Mouse (Mus musculus) layer of hippocampus, postnatal 10 days (tissue): Measurements from ENCODE around the gene Trpv1. TPM values are rescaled to one million over a fixed set of nuclear protein-coding genes. Genes with fewer than 3 reads are reported as not detected.

Experiments used
- DNase-seq, 2 experiments: peaks; one replicate each; pipeline ENCODE4 v3.0.0; 2021; ENCODE audit warnings: low spot score in 2 of 2
- total RNA-seq, 2 experiments: library from RNA; stranded (reverse); gene quantifications; 2 replicates each; pipeline ENCODE4 v1.2.3; 2021

Trpv1 gene
- total RNA-seq, 2 experiments from 2014 or later = 0.09 to 0.25 TPM

DNA sequence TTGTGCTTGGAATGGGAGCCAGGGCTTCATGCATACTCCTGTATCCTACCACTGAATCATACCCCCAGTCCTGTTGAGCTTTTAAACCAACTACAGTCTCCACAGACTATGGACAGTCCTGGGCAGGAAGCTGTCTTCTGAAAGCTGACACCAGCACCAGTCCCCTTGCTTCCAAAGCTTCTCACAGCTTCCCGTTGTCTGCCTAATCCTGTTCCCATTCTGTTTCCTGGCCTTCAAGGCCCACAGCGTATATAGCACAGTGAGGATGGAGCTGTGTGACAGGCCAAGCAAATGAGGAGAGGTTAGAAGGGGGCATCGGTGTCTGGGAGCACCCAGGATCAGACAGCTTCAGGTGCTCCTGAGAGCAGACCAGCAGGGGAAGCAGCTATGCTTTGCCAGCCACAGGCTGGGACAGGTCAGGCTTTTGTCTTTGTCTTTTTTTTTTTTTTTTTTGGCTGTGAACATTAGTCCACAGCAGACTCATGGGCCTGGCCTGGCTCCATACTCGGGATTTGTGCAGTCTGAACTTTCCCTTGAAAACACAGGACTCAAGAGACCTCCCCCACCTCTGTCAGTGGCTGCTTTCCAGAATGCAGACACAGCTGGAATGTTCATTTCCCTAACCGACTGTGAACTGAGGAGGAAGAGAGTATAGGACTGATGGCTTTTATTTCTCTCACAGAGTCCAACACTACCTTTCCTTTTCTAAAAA is 2.1 kb downstream of the Trpv1 start:
- DNase-seq = peak in 1 of 2 experiments; percentile 18

DNA sequence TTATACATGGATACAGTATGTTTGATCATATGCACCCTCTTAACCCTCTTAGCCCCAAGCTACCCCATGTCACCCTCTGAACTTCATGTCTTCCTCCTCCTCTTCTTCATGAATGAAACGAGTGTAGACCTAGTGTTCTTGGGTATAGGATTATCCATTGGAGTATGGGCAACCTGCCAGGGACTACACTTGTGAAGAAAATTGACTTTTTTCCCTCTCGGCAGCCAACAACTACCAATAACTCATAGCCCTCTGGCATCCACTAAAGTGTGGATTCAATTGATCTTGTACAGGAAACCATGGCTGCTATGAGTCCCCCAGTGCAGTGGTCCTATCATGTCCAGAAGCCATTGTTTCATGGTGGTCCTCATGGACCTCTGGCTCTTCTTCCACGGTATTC is 2.6 kb downstream of the Trpv1 start:
- DNase-seq = no peak

DNA sequence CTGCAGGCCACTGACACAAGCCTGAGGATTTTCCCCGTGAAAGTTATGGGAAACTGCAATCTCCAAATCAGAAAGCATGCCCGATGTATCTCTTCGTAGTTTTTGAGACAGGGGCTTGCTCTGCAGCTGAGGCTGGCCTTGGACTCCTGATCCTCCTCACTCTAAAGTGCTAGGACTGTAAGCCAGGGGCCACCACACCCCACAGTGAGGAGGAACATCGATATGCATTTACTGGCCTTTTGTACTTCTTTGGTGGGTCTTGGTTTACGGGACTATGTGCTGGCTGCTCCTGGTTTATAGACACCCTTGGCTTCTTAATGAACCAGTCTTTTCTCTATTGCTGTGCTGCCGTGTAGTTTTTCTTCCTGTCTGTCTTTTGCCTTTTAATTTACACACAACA is 8.1 kb downstream of the Trpv1 start:
- DNase-seq = no peak

DNA sequence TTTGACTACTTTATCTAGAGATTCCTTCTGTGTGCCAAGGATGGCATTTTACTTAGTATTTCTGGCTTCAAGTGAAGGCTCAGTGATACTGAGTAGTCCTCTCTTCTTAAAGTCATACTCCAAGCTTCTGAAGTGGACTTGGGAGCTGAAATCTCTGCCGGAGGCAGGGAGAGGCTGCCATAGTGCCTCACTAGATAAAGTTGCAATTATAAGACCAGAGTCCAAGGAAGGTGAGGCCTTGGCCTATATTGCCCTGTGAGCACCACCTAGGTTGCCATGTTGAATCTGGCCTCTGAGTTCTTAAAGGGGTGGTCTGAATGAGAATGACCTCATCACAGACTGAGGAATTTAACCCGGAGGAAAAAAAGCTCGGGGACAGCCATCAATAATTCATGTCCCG is 8.7 kb downstream of the Trpv1 start:
- no peak for DNase-seq

DNA sequence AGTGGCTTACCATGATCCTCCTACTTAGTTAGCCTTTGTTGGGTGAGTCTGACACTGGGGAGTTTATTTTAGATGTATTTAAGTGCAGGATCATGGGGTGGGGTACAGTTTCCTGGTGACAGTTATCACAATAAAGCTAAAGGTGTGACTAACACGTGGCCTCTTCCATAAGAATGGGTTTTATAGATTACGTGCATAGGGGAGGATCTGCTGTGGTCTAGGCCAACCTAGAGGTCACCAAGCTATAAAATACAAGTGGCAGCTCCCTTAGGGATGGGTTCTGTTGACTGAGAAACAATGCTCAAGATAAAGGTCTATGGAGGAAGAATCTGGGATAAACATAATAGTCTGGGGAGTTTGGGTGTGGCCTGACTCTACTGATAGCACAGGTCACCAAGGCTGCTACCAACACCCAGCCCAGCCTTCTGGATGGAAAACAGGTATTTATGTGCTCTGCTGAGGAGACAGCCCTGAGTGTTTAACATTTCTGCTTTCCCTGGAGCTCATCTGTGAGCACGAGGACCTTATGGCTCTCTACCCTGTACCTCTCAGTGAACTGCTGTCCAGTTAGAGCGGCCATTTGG is 23.4 kb downstream of the Trpv1 start:
- no peak for DNase-seq

DNA sequence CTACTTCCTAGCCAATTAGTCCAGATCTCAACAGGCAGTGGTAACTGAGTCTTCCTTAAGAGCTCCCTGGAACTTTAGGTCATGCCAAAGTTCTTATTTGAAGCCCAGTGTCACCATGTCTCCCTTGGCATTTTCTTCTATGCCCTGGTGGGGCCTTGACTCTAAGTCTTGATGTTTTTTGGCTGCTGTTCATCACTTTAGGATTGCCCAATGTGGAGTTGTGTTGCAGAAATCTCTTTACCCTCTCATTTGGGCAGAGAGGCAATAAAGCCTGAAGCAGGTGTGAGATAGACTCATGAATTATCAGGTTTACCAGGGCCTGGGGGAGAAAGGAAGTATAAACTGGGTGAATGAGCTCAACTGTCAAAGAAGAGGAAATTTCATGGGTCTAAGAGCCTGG is 24.6 kb downstream of the Trpv1 start:
- no peak for DNase-seq

DNA sequence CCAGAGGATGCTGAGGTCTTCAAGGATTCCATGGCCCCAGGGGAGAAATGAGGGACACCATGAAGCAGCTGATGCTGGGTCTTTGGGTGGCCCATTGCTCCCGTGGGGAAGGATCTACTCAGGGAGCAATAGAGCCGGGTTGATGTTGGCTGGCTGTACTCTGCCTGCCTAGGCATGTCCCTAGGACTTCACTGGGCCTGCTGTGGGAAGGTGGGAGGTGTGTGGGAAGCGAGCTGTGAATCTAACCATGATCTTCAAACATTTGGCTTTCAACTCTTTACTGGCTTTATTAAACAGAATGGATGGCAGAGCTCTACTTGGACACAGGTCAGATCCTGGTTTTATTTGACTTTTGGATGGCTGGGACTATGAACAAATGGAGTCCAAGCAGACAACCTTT is 26.4 kb downstream of the Trpv1 start:
- DNase-seq = no peak

DNA sequence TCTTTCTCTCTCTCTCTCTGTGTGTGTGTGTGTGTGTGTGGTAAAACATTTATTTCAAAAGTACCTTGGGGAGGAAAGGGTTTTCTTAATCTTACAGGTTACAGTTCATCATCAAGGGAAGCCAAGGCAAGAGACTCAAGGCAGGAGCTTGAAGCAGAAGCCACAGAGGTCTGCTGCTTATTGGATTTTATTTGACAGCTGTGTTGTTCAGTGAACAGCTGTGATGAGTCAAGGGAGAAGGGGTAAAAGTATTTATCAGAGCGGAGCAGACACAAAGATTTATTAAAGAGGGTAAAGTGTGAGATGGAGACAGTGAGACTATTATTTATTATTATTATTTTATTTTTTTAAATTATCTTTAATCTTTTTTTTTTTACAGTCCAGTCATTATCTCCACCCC is 27.3 kb downstream of the Trpv1 start:
- DNase-seq = no peak

DNA sequence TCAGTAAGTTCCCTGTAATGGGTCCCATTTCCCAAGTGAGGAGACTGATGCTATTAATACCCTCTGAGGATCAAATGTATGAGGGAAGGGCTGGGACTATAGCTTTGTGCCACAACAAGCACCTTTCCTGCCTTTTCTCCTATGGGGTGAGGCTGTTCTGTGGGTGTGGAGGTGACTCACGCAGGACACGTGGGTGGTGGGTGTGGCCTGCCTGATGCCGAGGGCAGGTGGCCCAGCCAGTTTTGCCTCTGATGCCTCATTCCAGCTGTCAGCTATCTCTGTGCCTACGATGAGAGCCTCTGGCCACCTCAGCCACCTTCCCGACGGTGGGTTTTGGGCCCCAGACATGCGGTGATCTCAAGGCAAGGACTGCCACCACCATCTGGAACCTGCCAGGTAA is 33.2 kb downstream of the Trpv1 start, which contains the start of gene Trpv3:
Gene Trpv3 (plus strand): TSS at position 122 of the 400 bp plus-strand sequence.
- no peak for DNase-seq

DNA sequence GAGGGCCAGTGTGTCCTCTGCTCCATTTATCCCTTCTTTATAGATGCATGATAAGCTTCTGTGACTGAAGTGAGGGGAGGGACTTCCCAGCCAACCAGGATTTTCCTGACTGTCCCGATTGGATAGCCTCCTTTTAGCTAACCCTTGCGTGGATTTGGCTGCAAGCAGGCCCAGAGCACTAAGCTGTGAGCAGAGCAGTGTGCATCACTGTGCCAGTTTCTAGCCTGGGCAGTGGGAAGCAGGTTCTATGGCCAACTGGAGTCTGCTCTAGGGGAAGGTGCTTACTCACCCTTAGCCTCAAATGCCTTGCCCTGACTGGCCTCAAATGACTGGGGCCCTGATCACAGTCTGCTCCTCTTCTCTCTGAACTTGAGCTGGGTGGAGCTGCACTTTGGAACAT is 40.7 kb downstream of the Trpv1 start:
- DNase-seq = no peak

DNA sequence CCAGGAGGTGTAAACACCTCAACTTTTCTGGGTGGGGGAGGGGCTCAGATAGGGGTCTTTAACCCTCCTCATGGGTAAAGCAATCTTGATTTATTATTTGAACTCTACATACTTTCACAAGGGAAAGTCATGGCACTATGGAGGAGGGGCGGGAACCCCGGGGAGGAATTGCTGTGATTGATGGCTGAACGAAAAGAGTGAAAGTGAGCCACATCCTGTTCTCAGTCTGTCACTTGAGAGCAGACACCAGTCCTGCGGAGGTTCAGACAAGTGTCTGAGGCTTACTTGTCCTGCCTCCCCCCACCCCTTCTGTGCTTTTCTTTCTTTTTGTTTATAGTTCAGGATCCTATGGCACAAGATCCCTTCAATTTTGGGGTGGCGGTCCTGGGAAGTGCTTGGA is 46.6 kb downstream of the Trpv1 start:
- no peak for DNase-seq

DNA sequence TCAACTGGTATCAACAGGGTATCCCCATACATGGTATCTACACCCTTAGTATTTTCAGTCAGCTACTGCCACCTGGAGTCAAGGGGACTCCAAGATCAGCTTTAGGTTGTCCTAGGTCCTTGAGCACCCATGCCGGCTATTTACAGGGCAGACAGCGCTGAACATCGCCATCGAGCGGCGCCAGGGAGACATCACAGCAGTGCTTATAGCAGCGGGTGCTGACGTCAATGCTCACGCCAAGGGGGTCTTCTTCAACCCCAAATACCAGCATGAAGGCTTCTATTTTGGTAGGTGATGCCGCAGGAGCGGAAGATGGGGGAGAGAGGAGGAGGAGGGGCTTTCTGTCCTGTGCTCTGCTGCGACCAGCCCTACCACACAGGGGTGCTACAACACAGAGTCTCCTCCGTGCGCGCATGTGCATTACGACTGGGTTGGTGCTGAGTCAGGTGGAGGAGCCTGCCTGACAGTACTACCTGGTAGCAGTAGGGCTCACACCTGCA is 47.5 kb downstream of the Trpv1 start:
- DNase-seq = peak; percentile 64 to 75

DNA sequence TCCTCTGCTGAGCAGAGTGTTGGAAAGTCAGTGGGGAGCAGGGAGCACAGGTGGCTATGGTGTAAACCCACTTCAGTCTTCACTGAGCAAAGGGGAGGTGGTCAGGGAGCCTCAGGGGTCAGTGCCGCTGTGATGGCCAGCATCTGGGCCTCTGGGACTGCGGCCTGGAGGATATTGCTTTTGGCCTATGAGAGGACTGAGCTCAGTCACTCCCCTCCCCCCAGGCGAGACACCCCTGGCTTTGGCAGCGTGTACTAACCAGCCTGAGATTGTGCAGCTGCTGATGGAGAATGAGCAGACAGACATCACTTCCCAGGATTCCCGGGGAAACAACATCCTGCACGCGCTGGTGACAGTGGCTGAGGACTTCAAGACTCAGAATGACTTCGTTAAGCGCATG is 49.3 kb downstream of the Trpv1 start:
- DNase-seq = peak in 1 of 2 experiments; percentile 10

DNA sequence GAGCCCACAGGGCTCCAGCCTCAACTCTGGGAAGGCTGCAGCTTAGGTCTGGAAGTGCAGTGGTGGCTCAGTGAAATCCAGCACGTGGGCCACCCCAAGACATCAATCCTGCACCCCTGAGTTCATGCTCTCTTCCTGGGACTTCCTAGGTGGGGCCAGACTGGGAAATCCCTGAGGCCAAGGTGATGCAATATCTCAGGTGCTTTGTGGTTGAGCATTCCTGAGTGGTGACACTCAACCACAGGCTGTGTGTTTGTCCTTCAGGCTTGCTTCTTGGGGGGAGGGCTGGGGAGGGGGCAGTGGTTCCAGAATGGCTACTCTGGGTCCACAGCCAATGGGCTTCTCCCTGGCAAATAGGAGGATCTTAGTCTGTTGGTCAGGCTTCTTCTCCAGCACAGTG is 49.8 kb downstream of the Trpv1 start:
- no peak for DNase-seq

DNA sequence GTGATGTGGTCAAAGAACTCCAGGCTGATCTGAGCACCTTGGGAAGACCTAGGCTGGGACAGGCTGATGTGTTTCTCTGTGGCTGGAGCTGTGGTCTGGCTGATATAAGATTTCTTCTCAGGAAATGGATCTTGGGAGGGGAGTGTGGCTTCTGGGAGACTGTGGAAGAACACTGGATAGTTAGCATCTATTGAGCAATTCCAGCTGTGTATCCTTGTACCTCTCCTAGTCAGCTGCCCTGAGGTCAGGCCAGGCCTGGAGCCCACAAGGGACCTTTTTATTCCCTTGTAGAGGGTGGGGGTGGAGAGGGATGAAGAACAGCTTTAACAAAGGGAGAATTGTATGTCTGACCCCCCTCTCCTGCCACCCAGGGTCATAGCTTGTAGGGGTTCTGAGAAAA is 50.3 kb downstream of the Trpv1 start:
- no peak for DNase-seq

DNA sequence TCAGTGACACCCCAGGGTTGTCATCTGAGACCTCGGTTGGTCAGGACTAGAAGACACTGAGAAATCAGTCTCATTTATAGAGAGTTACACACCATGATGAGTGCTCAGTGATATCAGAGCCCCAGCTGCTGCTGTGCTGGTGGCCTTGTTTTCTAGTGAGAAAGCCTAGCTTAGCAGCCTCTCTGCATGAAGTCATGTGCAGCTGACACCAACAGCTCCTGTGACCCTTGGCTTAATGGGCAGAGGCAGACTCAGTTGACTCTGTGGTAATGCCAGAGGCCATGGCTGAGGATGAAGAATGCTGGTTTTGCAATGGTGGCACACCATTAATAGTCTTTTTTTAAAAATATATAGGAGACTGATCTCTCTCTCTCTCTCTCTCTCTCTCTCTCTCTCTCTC is 55.5 kb downstream of the Trpv1 start:
- DNase-seq = no peak

DNA sequence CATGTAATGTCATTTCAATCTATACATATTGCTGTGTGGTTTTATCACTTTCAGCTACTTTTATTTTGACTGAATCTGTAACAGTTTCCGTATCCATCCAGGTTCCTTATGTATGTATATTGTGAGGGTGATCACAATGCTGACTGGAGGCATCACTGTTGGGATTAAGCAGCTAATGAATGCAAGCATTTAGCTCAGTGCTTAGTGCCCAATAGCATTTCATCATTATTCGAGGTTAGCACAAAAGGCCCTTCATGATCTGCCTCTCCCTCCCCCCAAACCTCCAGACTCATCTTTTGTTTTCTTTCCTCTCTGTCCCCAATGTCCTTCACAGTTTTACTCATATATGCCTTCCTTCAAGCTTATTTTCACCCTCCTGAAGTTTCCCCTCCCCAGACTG is 69.0 kb downstream of the Trpv1 start:
- DNase-seq = no peak

Other genes starting within 250 kb of the Trpv1 start
- under 1 TPM; 0.78 to 0.96 TPM for gene P2rx1, start 235.2 kb upstream of the Trpv1 start, total RNA-seq
- gene Camkk1, start 215.3 kb upstream of the Trpv1 start, total RNA-seq = 10 to 100 TPM; 51.5 to 55.1 TPM
- gene Ncbp3, start 186.5 kb upstream of the Trpv1 start, total RNA-seq = 1 to 10 TPM; 9.5 to 10.0 TPM
- under 1 TPM; 0.11 to 0.32 TPM for gene Itgae, start 143.7 kb upstream of the Trpv1 start, total RNA-seq
- 1 to 10 TPM; 1.2 to 1.7 TPM for gene Haspin, start 96.0 kb upstream of the Trpv1 start, total RNA-seq
- 1 to 10 TPM; 1.5 to 1.7 TPM for gene P2rx5, start 73.9 kb upstream of the Trpv1 start, total RNA-seq
- gene Emc6, start 57.3 kb upstream of the Trpv1 start, total RNA-seq = 10 to 100 TPM; 69.1 to 79.6 TPM
- gene Tax1bp3, start 57.2 kb upstream of the Trpv1 start, total RNA-seq = 10 to 100 TPM; 21.5 to 23.9 TPM
- 10 to 100 TPM; 18.3 to 18.6 TPM for gene Ctns, start 35.2 kb upstream of the Trpv1 start, total RNA-seq
- 1 to 10 TPM; 2.7 to 2.8 TPM for gene Shpk, start 34.8 kb upstream of the Trpv1 start, total RNA-seq
- under 1 TPM; 0.32 to 0.42 TPM for gene Trpv3, start 33.1 kb downstream of the Trpv1 start, total RNA-seq
- gene Aspa, start 95.3 kb downstream of the Trpv1 start, total RNA-seq = 1 to 10 TPM; 2.5 to 3.7 TPM
- not detected for gene Gm49340, start 95.4 kb downstream of the Trpv1 start, total RNA-seq
- gene Spata22, start 95.4 kb downstream of the Trpv1 start, total RNA-seq = not detected
- gene Olfr20, start 116.5 kb downstream of the Trpv1 start, total RNA-seq = not detected
- gene Olfr376, start 137.0 kb downstream of the Trpv1 start, total RNA-seq = not detected
- gene Olfr1, start 165.3 kb downstream of the Trpv1 start, total RNA-seq = not detected
- not detected for gene Olfr378, start 194.2 kb downstream of the Trpv1 start, total RNA-seq
- not detected for gene Olfr380, start 223.2 kb downstream of the Trpv1 start, total RNA-seq